Mouse (Mus musculus) hindbrain, embryonic 15.5 days (tissue): ENCODE data around the gene Tial1. TPM values are rescaled to one million over a fixed set of nuclear protein-coding genes. Genes with fewer than 3 reads are reported as not detected.

ENCODE experiments used
- ATAC-seq: fragments of 200-750 bp; cut with Nextera tagmentation; 2 replicates; pipeline ENCODE4 v1.8.0; 2017; ENCODE audit warnings: low read depth, moderate number of reproducible peaks, moderate TSS enrichment; ENCODE audit not compliant: low FRiP score
- H3K27ac ChIP-seq: fragments of 300-500 bp; sonication (generic); replicated peaks from 2 replicates; pipeline ENCODE4 v1.5.1; 2015; ENCODE audit warnings: mild to moderate bottlenecking, inconsistent platforms
- H3K27me3 ChIP-seq: fragments of 300-500 bp; sonication (generic); 2 replicates; pipeline ENCODE4 v1.6.1; 2015; ENCODE audit warnings: control low read depth, inconsistent platforms
- H3K36me3 ChIP-seq: fragments of 300-500 bp; sonication (generic); 2 replicates; pipeline ENCODE4 v1.6.1; 2015; ENCODE audit warnings: control low read depth, inconsistent platforms
- H3K4me1 ChIP-seq: fragments of 300-500 bp; sonication (generic); replicated peaks from 2 replicates; pipeline ENCODE4 v1.6.1; 2015; ENCODE audit warnings: control low read depth, inconsistent platforms
- H3K4me2 ChIP-seq: fragments of 300-500 bp; sonication (generic); 2 replicates; pipeline ENCODE4 v1.6.1; 2015; ENCODE audit warnings: moderate library complexity, mild to moderate bottlenecking, inconsistent platforms
- H3K4me3 ChIP-seq: fragments of 300-500 bp; sonication (generic); 2 replicates; pipeline ENCODE4 v1.5.1; 2015; ENCODE audit warnings: mild to moderate bottlenecking, inconsistent platforms
- H3K9ac ChIP-seq: fragments of 300-500 bp; sonication (generic); 2 replicates; pipeline ENCODE4 v1.6.1; 2015; ENCODE audit warnings: inconsistent platforms
- H3K9me3 ChIP-seq: fragments of 300-500 bp; sonication (generic); 2 replicates; pipeline ENCODE4 v1.6.1; 2016; ENCODE audit warnings: control low read depth, inconsistent platforms
- WGBS: fragments of 180-500 bp; shearing (Covaris S2); methylation state at CpG from one replicate; pipeline ENCODE4 v1.1.7; 2015; 5-methylcytosine and 5-hydroxymethylcytosine counted together
- polyA plus RNA-seq: library from polyadenylated mRNA; unstranded; fragments of >200 nt; fragmentation: Nextera tagmentation; extraction: Ambion mirVana; gene quantifications from 2 replicates; pipeline ENCODE4 v1.2.1, GENCODE M21; 2015

Tial1 gene
- polyA plus RNA-seq, 1 experiment from 2014 or later = 23.2 TPM

GRCm38 (mm10) chr7:128412071-128412833 is 49.3 kb downstream of the Tial1 start:
- no peak for ATAC-seq
- Histone ChIP-seq H3K9ac (no peak overlapping the region), H3K9me3 (no peaks in the 10 kb centered on the region), H3K4me3 (no peak overlapping the region), H3K4me2 (no peak overlapping the region), H3K36me3 (no peaks in the 10 kb centered on the region), H3K27me3 (peaks cover 9% of the 10 kb centered on the region), H3K4me1 (peaks cover 12% of the 10 kb centered on the region), H3K27ac (no peak overlapping the region)
- WGBS = 64% methylated on average over 10 of the region's 10 CpGs

GRCm38 (mm10) chr7:128410708-128411413 is 50.7 kb downstream of the Tial1 start:
- Histone ChIP-seq H3K4me2 (no peak overlapping the region), H3K9me3 (no peaks in the 10 kb centered on the region), H3K4me3 (no peak overlapping the region), H3K9ac (no peak overlapping the region), H3K27me3 (peaks cover 5% of the 10 kb centered on the region), H3K4me1 (0 out of 2 replicates have a peak, but pooled peaks cover 2% of the 10 kb centered on the region), H3K36me3 (no peaks in the 10 kb centered on the region), H3K27ac (no peak overlapping the region)
- 80% methylated on average over 11 of the region's 11 CpGs for WGBS
- no peak for ATAC-seq

GRCm38 (mm10) chr7:128408265-128408664 is 53.3 kb downstream of the Tial1 start:
- Histone ChIP-seq H3K27me3 (no peaks in the 10 kb centered on the region), H3K9me3 (no peaks in the 10 kb centered on the region), H3K4me3 (no peak overlapping the region), H3K27ac (no peak overlapping the region), H3K36me3 (no peaks in the 10 kb centered on the region), H3K4me1 (no peaks in the 10 kb centered on the region), H3K9ac (no peak overlapping the region), H3K4me2 (no peak overlapping the region)
- 95% methylated on average over 5 of the region's 5 CpGs for WGBS
- ATAC-seq = no peak

- H3K36me3 ChIP-seq = 0 out of 2 replicates have a peak, but pooled peaks cover 5% of the 10 kb centered on the region
- 93% methylated on average over 6 of the region's 6 CpGs for WGBS
- H3K9me3 ChIP-seq = no peaks in the 10 kb centered on the region
- H3K27me3 ChIP-seq = no peaks in the 10 kb centered on the region
- no peak overlapping the region for H3K4me3 ChIP-seq
- no peak overlapping the region for H3K9ac ChIP-seq
- ATAC-seq = no peak
- H3K27ac ChIP-seq = no peak overlapping the region
- no peak overlapping the region for H3K4me2 ChIP-seq
- no peaks in the 10 kb centered on the region for H3K4me1 ChIP-seq
These were observed 57.5 kb downstream of the Tial1 start for GRCm38 (mm10) chr7:128403988-128404387.

- no peak overlapping the region for H3K9ac ChIP-seq
- H3K27me3 ChIP-seq = no peaks in the 10 kb centered on the region
- H3K27ac ChIP-seq = no peak overlapping the region
- no peak overlapping the region for H3K4me3 ChIP-seq
- no peak overlapping the region for H3K4me2 ChIP-seq
- 0 out of 2 replicates have a peak, but pooled peaks cover 5% of the 10 kb centered on the region for H3K36me3 ChIP-seq
- 82% methylated on average over 6 of the region's 6 CpGs for WGBS
- ATAC-seq = no peak
- H3K9me3 ChIP-seq = no peaks in the 10 kb centered on the region
- H3K4me1 ChIP-seq = no peaks in the 10 kb centered on the region
These were observed 57.9 kb downstream of the Tial1 start for GRCm38 (mm10) chr7:128403586-128403985.

GRCm38 (mm10) chr7:128403128-128403527 is 58.4 kb downstream of the Tial1 start:
- Histone ChIP-seq H3K9me3 (no peaks in the 10 kb centered on the region), H3K4me1 (no peaks in the 10 kb centered on the region), H3K9ac (no peak overlapping the region), H3K4me2 (no peak overlapping the region), H3K36me3 (0 out of 2 replicates have a peak, but pooled peaks cover 5% of the 10 kb centered on the region), H3K27ac (no peak overlapping the region), H3K27me3 (no peaks in the 10 kb centered on the region), H3K4me3 (no peak overlapping the region)
- WGBS = 86% methylated on average over 10 of the region's 10 CpGs
- ATAC-seq = no peak

- no peak overlapping the region for H3K4me3 ChIP-seq
- no peaks in the 10 kb centered on the region for H3K9me3 ChIP-seq
- no peaks in the 10 kb centered on the region for H3K4me1 ChIP-seq
- ATAC-seq = no peak
- H3K4me2 ChIP-seq = no peak overlapping the region
- H3K9ac ChIP-seq = no peak overlapping the region
- H3K36me3 ChIP-seq = 0 out of 2 replicates have a peak, but pooled peaks cover 5% of the 10 kb centered on the region
- H3K27ac ChIP-seq = no peak overlapping the region
- H3K27me3 ChIP-seq = no peaks in the 10 kb centered on the region
- WGBS = 93% methylated on average over 8 of the region's 8 CpGs
These were observed 58.9 kb downstream of the Tial1 start for GRCm38 (mm10) chr7:128402577-128402976.

GRCm38 (mm10) chr7:128398664-128399063 is 62.9 kb downstream of the Tial1 start:
- 83% methylated on average over 4 of the region's 4 CpGs for WGBS
- Histone ChIP-seq H3K9me3 (no peaks in the 10 kb centered on the region), H3K9ac (no peak overlapping the region), H3K27me3 (no peaks in the 10 kb centered on the region), H3K4me1 (no peaks in the 10 kb centered on the region), H3K27ac (no peak overlapping the region), H3K4me3 (no peak overlapping the region), H3K4me2 (no peak overlapping the region), H3K36me3 (0 out of 2 replicates have a peak, but pooled peaks cover 5% of the 10 kb centered on the region)
- no peak for ATAC-seq

GRCm38 (mm10) chr7:128397066-128397465 is 64.5 kb downstream of the Tial1 start:
- no peaks in the 10 kb centered on the region for H3K9me3 ChIP-seq
- no peak overlapping the region for H3K27ac ChIP-seq
- H3K36me3 ChIP-seq = 0 out of 2 replicates have a peak, but pooled peaks cover 5% of the 10 kb centered on the region
- H3K27me3 ChIP-seq = no peaks in the 10 kb centered on the region
- H3K9ac ChIP-seq = no peak overlapping the region
- no peak overlapping the region for H3K4me2 ChIP-seq
- 66% methylated on average over 2 of the region's 2 CpGs for WGBS
- no peak overlapping the region for H3K4me3 ChIP-seq
- no peaks in the 10 kb centered on the region for H3K4me1 ChIP-seq
- ATAC-seq = no peak

GRCm38 (mm10) chr7:128393756-128394155 is 67.8 kb downstream of the Tial1 start:
- 60% methylated on average over 4 of the region's 4 CpGs for WGBS

GRCm38 (mm10) chr7:128392972-128393314 is 68.6 kb downstream of the Tial1 start:
- no peaks in the 10 kb centered on the region for H3K9me3 ChIP-seq
- no peak overlapping the region for H3K4me3 ChIP-seq
- WGBS = 50% methylated on average over 5 of the region's 5 CpGs
- no peak overlapping the region for H3K4me2 ChIP-seq
- 0 out of 2 replicates have a peak, but pooled peaks cover 4% of the 10 kb centered on the region for H3K4me1 ChIP-seq
- no peaks in the 10 kb centered on the region for H3K36me3 ChIP-seq
- no peak for ATAC-seq
- no peak overlapping the region for H3K9ac ChIP-seq
- no peak overlapping the region for H3K27ac ChIP-seq
- H3K27me3 ChIP-seq = no peaks in the 10 kb centered on the region

More at GRCm38 (mm10) chr7:128393756-128394155, 67.8 kb downstream of the Tial1 start:
- H3K4me2 ChIP-seq = no peak overlapping the region
- no peaks in the 10 kb centered on the region for H3K9me3 ChIP-seq
- H3K9ac ChIP-seq = no peak overlapping the region
- 0 out of 2 replicates have a peak, but pooled peaks cover 4% of the 10 kb centered on the region for H3K4me1 ChIP-seq
- no peaks in the 10 kb centered on the region for H3K27me3 ChIP-seq
- H3K4me3 ChIP-seq = no peak overlapping the region
- no peak overlapping the region for H3K27ac ChIP-seq
- no peak for ATAC-seq
- no peaks in the 10 kb centered on the region for H3K36me3 ChIP-seq
